Mouse (Mus musculus): ENCODE data around the gene Nr1i3.

GRCm38 (mm10) chr1:171184314-171184713, 29.5 kb upstream of the Nr1i3 start:
- TF ChIP-seq POLR2AphosphoS5 (IDR thresholded peaks at IDR 0.05; ENCODE audit: borderline replicate concordance, low read depth, low read length), result no peak
- peak; percentile 50 for TF ChIP-seq SMC3 (IDR thresholded peaks at IDR 0.05; ENCODE audit: low read depth, low read length)
- TF ChIP-seq NRF1 (IDR thresholded peaks at IDR 0.05; ENCODE audit: insufficient read depth, low read depth, low read length, poor library complexity, severe bottlenecking), result no peak
- no peak for TF ChIP-seq CHD2 (IDR thresholded peaks at IDR 0.05; ENCODE audit: low read length)
- no peak for TF ChIP-seq EP300 (IDR thresholded peaks at IDR 0.05; ENCODE audit: low read depth in 1 of 2, low read length in 2 of 2)
- no peak for TF ChIP-seq TBP (IDR thresholded peaks at IDR 0.05; ENCODE audit: low read depth, low read length)
- TF ChIP-seq GATA1 (IDR thresholded peaks at IDR 0.05; ENCODE audit: low read depth, low read length), result 0 out of 2 replicates have a peak, but pooled peaks have one; percentile 11
- TF ChIP-seq UBTF (IDR thresholded peaks at IDR 0.05; ENCODE audit: borderline replicate concordance, insufficient read depth, low read depth, low read length), result no peak
- TF ChIP-seq POLR2A (IDR thresholded peaks at IDR 0.05; ENCODE audit: control insufficient read depth in 1 of 2, insufficient read depth in 1 of 2, low read depth in 1 of 2, low read length in 2 of 2, poor library complexity in 1 of 2), result no peak
- no peak for TF ChIP-seq MYC (IDR thresholded peaks at IDR 0.05; ENCODE audit: low read depth, low read length)
- TF ChIP-seq CTCF (IDR thresholded peaks at IDR 0.05 in 2 of 3, conservative IDR thresholded peaks at IDR 0.05 in 1 of 3; ENCODE audit: control insufficient read depth in 1 of 3, insufficient read depth in 1 of 3, low read depth in 2 of 3, low read length in 3 of 3, poor library complexity in 1 of 3, severe bottlenecking in 1 of 3), result peak; percentile 31 to 53 (median 37)
- no peak for TF ChIP-seq MAFK (IDR thresholded peaks at IDR 0.05; ENCODE audit: borderline replicate concordance, low read depth, low read length)
- TF ChIP-seq ETS1 (IDR thresholded peaks at IDR 0.05; ENCODE audit: low read depth, low read length), result no peak
- peak; percentile 19 for TF ChIP-seq RAD21 (IDR thresholded peaks at IDR 0.05; ENCODE audit: low read depth, low read length)

All from MEL (cell line).